Mouse (Mus musculus) thymus, postnatal 25 days (tissue): ENCODE data around the gene Spats1.
A peak's percentile ranks its signal among the peaks of the same experiment; 100 is the strongest.
"Not testable (repeated sequence)": the region's sequence is repeated elsewhere in the genome, so short reads cannot be mapped to it uniquely, and the experiment has no call there.

Experiments
- DNase-seq: peaks from one replicate; pipeline ENCODE4 v3.0.0; 2022

Spats1 gene

DNA sequence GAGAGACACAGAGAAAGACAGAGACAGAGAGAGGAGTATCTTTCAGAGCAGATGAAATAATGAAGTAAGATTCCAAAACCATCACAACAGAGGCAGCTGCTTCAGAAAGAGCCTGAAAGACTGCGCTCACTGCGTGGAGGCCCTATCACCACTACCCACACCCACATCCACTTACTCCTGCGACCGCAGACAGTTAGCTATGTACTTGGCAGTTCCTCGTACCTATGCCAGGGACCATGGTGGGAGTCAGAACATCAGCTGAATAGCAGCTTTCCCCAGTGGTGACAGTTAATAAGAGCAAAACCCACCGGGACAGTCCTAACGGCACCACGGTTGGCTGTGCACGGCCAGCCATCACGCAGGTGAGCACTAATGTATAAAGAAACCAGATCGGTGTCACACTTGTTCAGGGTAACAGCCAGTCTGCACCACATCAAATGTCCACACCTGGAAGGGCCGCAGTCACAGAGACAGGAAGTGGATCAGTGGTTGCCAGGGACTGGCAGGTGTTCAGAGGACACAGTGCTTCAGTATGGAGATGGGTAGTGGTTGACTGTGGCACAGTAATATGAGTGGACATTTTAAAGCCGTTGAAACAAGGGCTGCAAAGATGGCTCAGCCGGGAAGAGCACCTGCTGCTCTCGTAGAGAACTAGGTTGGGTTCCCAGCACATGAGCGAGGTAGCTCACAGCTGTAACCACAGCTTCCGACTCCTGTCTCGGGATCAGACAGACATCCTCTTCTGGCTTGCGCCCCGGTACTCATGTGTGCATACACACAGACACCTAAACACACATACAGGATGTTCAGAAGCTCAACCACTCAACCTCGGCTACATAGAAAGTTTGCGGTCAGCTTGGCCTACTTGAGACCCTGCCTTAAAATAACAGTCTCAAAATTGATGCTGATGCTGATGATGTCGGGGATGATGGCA is 13.4 kb upstream of the Spats1 start:
- DNase-seq, result peak; percentile 86

DNA sequence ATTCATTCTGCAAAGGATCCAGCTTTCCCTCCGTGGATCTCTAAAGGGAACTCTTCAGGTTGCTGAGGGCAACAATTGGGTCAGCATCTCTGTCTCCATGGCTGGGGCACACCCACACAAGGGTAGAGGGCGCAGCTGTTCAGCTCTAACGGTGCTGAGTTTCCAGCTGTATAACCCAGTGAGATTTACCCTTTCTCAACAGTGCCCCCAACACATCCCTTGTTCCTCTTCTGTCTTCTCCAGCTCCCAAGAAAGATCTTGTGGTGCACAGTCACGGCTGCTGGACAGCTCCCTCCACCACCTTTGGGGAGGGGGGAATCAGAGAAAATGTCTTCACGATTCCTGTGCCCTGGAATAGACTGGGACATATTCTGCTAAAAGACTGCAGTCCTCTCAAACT is 12.0 kb upstream of the Spats1 start:
- peak; percentile 79 for DNase-seq

DNA sequence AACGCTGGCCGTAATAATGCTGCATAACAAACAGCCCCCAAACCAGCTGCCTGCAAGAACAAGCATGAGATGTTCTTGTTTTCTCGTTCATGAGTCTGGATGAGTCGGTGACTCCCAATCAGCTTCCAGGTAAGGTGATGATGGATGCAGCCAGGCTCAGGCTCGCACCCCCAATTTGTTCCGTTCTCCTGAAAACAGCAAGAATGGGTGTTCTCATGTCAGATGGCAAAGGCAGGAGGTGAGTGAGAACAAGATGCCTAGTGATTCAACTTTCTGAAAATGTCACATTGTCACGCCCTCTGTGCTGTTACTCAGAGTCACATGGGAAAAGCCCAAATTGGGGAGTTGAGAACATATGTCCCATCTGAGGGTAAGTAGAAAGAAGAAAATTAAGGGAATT is 10.4 kb upstream of the Spats1 start:
- DNase-seq, result no peak

DNA sequence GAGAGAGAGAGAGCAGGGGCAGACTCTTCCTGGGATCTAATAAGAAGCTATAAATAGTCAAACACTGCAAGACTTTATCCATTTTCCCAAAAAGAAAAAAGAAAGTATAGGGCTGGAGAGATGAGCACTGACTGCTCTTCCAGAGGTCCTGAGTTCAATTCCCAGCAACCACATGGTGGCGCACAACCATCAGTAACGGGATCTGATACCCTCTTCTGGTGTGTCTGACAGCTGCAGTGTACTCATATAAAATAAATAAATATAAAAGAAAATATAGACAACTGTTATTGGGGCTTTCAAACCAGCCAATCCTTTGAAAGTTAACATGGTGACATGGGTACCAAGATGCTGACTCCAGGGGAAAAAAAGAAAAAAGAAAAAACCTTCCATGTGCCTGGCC is 5.2 kb upstream of the Spats1 start:
- DNase-seq, result peak; percentile 74

DNA sequence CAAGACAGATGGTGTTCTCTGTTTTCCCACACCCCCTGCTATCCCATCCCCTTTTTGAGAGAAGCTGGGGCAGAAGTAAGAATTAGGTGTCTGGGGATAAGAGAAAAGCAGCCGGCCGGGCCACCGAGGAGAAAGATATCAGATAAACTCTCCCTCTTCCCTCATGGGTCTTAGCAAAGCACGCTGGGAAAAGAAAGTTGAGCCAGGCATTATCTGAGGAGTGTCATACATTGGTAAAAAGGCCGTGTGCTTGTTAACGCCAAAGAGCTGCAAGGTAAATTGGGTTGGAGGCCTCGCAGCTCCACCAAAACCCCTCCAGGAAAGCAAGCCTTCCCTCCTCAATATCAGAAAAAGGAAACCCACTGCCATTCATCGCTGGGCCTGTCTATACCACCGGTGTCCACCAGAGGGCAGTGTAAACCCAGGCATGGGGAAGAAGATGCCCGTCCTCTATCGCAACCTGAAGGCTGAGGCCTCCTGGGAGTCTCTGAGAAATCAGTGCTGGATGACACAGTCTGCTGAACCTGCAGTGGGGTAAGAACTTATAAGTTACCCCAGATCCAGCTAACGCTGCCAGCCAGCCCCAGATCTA is 3.1 kb upstream of the Spats1 start:
- DNase-seq, result peak; percentile 92

DNA sequence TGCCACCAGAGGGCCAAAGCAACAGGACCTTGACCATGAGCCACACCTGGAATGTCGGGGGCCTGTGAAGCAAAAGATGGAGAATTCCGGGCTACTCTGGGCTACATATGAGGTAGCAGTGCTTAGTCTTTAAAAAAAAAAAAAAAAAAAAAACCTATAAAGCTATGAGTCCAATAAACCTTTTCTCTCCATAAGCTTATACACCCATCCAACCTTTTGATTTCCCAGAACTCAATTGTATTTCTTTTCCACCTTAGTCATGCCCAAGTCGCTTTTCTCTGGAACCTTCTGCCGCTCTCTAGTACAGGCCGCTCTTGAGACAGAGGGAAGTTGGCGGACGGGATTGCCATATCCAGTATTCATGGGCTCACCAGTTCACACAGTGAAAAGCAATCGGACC is 1.1 kb downstream of the Spats1 start:
- DNase-seq, result no peak

DNA sequence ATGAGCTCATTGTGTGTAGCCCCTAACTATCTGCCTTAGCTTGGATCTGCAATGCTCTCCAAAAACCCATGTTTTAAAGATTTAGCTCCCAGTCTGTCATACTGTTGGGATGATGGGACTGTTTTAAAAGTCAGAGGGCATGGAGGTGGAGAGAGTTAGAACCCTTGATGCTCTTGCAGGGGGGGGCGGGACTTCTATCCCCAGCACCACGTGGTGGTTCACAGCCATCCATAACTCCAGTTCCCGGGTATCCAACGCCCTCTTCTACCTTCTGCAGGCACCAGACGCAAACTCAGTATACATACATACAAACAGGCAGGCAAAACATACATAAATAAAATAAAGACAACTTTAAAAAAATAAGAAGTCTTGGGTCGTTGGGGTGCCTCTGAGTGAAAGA is 1.5 kb downstream of the Spats1 start:
- DNase-seq, result no peak

DNA sequence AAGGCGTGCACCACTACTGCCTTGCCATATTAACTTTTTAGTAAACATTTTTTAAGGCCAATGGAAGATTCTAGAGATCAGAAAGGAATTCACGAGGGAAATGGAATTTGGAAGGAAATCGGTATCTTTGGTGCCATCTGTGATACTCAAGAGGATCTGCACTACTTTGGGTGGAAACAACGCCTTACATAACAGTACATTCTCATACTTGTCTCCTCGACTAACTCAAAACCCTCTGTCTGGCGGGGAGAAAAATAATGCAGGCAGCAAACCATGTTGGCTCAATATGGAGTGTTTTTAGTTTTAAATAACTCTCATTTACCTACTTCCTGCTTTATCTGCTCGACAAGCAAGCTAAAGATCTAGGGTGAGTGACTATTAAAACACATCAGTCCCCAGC is 4.5 kb downstream of the Spats1 start:
- DNase-seq, result no peak

DNA sequence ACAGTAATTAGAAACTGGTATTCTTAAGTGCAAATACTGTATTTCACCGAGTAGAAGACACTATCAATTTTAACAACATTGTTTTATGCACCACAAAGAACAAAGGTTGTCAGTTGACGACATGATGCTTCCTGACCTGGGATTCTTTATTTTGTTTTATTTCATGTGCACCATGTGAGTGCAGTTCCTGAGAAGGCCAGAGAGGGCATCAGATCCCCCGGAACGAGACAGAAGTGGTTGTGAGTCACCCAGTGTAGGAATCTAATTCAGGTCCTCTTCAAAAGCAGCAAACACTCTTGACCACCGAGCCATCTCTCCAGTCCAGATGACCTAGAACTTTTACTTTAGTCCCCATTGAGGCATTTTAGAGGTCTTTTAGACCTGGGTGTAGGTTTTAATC is 6.9 kb downstream of the Spats1 start:
- DNase-seq, result no peak

DNA sequence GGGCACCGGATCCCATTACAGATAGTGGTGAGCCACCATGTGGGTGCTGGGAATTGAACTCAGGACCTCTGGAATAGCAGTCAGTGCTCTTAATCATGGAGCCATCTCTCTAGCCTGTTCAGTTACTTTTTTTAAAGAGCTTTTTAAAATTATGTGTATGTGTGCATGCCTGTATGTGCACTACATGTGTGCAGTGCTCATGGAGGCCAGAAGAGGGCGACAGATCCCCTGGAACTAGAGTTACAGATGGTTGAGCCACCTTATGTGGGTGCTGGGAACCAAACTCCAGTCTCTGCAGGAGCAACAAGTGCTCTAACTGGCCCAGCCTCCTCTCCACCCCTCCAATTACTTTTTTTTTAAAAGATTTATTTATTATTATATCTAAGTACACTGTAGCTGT is 8.5 kb downstream of the Spats1 start:
- no peak for DNase-seq

DNA sequence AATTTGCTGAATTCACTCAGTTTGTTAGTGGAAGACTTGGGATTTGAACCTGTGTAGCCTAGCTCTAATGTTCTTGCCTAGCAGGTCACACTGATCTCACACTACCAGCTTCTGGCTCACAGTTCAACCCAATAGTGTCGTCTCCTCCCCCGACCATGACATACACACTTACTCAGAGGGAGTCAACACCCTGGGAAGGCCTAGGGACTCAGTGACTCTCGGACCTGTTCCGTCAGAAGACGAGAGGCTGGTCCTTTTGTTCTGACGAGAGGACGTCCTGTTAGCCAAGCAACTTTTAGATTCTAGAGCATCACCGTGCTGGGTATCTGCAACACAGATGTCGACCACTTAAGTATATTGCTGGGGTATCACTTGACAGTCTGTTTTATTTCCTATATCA is 11.0 kb downstream of the Spats1 start:
- DNase-seq, result no peak

DNA sequence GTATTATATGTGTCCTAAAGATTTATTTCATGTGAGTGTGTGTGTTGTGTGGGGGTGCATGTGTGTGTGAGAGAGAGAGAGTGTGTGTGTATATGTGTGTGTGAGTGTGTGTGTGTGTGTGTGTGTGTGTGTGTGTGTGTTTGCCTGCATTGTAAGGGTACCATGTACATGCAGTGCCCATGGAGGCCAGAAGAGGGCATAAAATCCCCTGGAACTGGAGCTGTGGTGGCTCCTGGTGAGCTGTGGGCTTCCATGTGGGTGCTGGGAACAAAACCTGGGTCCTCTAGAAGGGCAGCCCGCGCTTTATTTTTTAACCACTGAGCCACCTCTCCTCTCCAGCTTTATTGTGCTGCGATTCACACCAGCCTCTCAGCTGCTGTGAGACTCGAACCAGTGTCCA is 12.7 kb downstream of the Spats1 start:
- no peak for DNase-seq

DNA sequence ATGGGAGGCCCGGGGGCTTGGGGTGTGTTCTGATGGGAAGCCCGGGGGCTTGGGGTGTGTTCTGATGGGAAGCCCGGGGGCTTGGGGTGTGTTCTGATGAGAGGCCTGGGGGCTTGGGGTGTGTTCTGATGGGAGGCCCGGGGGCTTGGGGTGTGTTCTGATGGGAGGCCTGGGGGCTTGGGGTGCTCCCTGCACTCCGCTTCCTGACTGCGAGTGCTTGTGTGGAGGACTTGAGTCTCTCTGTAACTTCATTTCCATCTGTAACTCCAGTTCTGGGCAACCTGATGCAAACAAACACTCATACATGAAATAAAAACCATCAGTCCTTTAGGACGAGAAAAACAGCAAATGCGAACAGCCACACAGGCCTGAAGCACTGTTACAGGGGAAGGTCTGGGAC is 16.2 kb downstream of the Spats1 start:
- no peak for DNase-seq

DNA sequence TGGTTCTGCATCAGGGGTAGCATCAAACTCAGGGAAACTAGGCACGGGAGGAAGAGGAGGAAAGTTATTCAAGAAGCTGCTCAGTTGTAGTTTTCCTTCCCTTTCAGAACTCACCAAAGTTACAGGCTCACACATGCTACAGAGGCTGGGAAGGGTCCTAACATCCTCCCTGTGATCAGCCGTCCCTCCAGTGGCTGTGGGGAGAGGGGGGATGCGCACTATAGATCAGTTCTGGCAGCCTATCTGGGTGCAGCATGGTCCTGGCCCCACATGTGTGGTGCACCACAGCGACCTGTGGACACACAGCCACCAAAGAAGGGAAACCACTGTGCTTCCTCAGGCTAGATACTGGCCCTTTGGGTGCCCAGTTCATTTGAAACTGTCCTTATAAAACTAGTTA is 16.7 kb downstream of the Spats1 start:
- DNase-seq, result no peak

DNA sequence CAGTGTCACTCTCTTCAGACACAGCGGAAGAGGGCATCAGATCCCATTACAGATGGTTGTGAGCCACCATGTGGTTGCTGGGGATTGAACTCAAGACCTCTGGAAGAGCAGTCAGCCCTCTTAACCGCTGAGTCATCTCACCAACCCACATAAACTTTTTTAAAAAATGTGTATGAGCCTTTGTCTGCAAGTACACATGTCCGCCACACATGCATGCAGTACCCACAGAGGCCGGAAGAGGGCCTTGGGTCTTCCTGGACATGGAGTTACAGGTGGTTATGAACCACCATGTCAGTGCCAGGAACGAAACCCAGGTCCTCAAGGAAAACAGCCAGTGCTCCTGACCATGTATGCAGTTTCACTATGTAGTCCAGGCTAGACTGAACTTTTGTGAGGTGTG is 17.7 kb downstream of the Spats1 start:
- DNase-seq, result peak; percentile 12

DNA sequence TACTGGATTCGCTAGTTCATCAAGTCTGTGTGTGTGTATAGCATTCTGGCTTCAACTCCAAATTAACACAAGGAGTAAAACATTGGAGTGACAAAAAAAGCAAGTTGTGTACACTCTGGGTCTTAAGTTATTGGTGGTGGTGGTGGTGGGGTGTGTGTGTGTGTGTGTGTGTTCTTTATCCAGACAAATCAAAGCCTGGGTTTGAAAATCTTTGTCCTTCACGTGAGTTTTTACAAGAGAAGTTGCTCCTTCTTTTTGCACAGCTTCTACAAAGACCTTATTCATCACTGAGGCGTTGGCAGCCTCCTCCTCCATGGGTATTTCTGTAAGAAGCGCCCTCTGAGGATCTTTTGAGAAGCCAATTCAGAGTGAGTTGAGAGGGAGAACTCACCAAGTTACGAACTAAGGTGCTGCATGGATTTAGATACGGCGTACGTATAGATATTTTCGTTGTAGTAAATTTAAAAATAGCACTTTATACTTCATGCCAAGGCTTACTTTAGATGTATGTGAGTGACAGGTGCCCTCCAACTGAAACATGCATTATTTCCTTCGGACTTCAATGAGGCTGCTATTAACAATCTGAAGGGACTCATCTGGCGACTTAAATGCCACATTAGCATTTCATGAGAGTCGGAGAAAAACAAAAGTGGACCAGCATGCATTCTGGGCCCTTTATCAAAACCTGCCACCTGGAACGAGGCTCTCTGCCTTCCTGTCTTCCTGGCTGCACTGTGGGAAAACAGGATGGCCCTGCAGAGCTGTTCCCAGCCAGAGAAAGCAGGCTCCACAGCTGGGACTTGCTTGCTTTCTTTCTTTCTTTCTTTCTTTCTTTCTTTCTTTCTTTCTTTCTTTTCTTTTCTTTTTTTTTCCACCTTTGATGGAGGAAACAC is 18.7 kb downstream of the Spats1 start:
- no peak for DNase-seq

DNA sequence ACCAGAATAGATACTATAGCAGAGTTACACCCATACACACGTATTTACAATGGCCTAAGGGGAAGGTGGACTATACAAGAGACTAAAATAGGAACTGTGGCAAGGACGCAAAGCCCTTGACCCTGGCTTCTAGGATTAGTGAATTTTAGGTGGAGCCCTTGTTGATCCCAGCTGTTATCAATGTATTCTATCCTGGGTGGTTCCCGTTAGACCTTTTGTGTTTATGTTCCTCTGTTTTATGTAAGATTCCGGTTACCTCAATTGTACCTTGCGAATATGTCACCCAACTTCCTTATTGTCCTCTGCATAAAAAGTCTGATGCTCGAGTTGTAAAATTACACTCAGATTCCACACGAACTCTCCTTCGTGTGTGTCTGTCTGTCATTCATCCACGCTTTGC is 19.4 kb downstream of the Spats1 start:
- DNase-seq, result not testable (repeated sequence)

DNA sequence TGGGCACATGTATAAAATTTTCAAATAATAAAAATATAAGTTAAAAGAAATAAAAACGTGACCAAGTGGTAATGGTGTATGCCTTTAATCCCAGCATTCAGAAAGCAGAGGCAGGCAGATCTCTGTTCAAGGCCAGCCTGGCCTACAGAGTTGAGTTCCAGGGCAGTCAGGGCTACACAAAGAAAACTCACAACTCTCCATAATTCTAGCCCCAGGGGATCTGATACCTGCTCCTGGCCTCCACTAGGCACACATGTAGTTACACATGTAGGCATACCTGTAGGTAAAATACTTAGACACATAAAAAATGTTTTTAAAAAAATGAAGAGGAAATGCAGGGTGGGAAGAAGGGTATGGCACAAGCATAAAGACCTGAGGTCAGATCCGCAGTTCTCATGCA is 20.4 kb downstream of the Spats1 start:
- no peak for DNase-seq

DNA sequence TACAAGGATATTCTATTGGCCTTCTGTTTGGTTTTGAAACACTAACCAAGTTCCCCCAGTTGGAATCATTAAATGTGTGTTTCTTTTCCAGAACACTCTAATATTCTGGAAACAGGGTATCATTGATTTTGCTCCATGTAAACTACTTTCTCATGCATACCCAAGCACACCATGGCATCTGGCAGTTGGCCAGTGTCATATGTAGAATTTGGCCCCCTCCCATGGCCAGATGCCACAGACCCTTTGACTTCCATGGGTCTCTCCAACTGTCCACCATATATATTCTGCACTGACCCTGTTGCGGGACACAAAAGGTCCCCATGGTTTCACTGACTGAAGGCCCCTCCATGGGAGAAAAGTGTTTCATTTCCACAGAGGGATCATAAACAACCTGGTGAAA is 22.9 kb downstream of the Spats1 start:
- DNase-seq, result no peak

DNA sequence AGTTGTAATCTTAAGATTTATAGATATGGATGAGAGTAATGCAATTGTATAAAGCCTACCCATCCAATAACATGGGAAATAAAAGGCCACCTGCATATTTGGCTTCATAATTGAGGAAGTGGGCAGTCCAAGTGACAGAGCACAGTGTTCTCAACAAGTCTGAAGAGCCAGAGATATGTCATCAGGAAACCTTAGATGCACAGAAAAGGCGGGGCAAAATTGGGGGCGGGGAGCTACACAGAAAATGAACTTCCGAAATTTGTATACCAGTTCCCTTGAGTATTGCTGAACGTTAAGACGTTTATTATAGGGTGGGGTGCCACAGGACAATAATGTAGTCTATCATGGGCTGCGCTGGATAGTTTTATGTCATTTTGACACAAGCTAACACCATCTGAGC is 25.1 kb downstream of the Spats1 start:
- no peak for DNase-seq

DNA sequence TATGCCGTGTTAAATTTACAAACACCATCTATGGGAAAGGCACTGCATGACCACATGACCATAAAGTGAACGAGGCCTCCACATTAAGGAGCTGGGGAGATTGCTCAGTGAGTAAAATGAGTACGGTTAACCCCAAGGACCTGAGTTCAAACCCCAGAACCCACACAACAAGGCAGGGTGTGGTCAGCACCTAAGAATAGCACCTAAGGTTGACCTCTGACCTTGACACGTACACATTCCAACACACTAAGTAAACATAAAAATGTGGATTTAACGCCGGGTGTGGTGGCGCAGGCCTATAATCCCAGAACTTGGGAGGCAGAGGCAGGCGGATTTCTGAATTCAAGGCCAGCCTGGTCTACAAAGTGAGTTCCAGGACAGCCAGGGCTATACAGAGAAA is 25.6 kb downstream of the Spats1 start:
- no peak for DNase-seq

DNA sequence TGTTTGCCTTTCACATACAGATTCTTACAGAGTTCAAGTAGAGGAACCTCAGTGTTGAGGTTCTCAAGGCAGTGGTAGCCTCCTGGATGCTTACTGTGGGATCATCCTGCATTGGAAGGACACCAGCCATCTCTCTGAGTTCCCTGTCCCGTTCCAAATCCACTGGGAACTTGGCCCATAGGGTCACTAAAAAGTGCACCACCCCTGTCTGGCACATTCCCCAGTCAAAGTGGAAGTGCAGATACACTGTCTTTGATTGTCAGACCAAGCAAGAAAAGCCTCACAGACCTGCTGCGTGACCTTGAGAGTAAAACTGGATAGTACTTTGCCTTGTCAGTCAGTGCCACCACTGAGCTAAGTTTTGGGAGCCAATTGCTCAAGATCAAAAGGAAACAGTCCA is 28.2 kb downstream of the Spats1 start:
- DNase-seq, result no peak

DNA sequence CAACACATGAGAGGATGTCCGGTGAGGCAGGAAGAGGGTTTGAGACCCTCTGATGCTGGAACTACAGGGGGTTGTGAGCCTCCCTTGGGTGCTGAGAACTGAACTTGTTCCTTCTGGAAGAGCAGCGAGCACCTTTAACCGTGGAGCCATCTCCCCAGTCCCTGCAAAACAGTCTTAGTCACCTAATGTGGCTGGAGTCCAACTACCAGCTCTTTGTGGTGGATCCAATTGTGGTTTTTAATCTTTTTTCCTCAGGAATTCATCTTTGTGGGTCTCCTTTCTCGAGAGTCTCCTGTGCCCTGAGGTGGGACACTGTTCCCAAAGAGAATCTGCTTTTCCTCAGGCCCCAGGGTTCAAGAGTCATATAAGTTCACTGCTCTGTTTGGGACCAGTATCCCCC is 29.3 kb downstream of the Spats1 start:
- DNase-seq, result no peak

DNA sequence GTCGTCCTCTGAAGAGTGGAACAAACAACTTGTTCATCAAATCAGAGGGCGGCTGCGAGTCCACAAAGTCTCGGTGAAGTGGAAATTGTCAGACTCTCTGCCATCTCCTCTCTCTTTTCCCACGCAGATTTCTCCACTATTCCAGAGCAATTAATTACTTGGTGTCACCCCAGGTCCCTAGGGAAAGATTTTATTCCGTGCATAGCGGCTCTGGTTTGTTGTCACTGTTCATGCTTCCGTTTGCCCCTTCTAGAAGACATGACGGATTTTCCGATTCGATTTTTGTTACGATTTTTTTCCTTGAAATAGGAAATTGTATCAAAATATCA is 41.0 kb downstream of the Spats1 start:
- DNase-seq, result no peak
